In the genomic region with DNA sequence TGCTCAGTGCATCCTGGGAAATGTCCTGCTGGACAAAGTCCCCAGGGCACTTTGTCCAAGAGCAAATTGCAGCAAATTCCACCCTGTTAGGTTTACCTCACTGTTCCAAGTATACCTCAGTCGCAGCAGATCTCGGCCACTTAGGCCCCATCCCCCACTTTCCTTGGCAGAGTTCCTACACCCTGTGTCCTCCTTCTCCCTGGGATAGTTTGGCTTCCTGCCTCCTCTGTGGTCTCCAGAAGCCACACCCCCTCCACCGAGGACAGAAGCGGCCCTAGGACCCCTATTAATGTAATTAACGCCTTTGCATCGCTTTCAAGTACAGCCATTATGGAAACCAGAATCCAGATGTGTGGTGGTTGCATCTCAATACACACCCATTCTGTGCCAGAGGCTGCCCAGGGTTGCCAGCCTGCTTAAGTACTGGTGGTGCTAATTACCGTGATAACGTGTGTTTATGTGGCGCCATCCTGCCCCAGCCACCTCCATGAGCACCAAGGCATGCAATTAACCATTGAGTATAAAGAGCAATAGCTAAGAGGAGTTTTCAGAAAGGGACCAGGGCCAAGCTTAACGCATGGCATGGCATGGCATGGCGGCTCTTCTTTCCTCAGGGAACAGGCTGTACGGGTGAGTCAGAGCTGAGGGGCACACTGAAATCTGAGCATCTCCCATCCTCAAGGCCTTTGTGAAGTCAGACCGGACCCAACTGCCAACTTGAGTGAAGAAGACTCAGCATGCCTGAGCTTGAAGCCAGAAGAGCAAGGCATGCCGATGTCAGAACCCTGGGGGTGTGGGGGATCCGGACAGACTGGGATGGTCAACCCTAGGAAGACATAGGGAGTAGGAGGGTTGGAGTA, we compare ENCODE assay signal across 10 mouse cellular contexts.
A peak's percentile ranks its signal among the peaks of the same experiment; 100 is the strongest.
DNase-seq lines count a peak whose midpoint lies in the region; ATAC-seq lines count a peak whose summit lies in the region.
"Had no signal": no experiment of that assay in that cellular context is flagged by ENCODE, and none has a peak within 500 bp of the region (broad histone marks: within the 10 kb centered on the region; RNA-seq: fewer than 3 reads in every experiment).

No protein-coding gene starts in this region.

- H3K9ac ChIP-seq in intestine, embryonic 15.5 days, result no peak overlapping the region
- H3K9ac ChIP-seq: liver, embryonic 12.5 days had no signal

- no peaks in the 10 kb centered on the region for H3K36me3 ChIP-seq in intestine, embryonic 15.5 days
- H3K36me3 ChIP-seq: liver, embryonic 12.5 days had no signal

- WGBS in intestine, embryonic 15.5 days, result 64% methylated on average over 15 of the region's 15 CpGs

- no peaks in the 10 kb centered on the region for H3K9me3 ChIP-seq in intestine, embryonic 15.5 days
- H3K9me3 ChIP-seq: liver, embryonic 12.5 days had no signal

- DNase-seq in adrenal gland, adult (ENCODE audit: inconsistent age in 2 of 2, low spot score in 1 of 2), result peak; percentile 59 to 88
- no peak for DNase-seq in adrenal gland, postnatal 4 days (ENCODE audit: low spot score in 2 of 2)
- peak; percentile 59 for DNase-seq in left cerebral cortex, postnatal 4 days
- DNase-seq in left cerebral cortex, postnatal 36 days (ENCODE audit: low spot score in 2 of 2), result no peak
- DNase-seq in lung, postnatal 36 days, result peak; percentile 27
- DNase-seq in urinary bladder, adult 2 months (ENCODE audit: low spot score), result no peak
- no peak for DNase-seq in layer of hippocampus, adult 9-11 months
- DNase-seq: right cerebral cortex, postnatal 14 days had no signal

- 0 out of 2 replicates have a peak, but pooled peaks have one; percentile 23 for ATAC-seq in intestine, embryonic 15.5 days
- ATAC-seq: liver, embryonic 12.5 days had no signal

- no peaks in the 10 kb centered on the region for H3K27me3 ChIP-seq in intestine, embryonic 15.5 days (replicated peaks)
- H3K27me3 ChIP-seq: liver, embryonic 12.5 days had no signal

- H3K4me2 ChIP-seq in intestine, embryonic 15.5 days (replicated peaks), result no peak overlapping the region
- H3K4me2 ChIP-seq: liver, embryonic 12.5 days had no signal

- intact Hi-C loops in left cerebral cortex, postnatal 4 days (cut with DNase I), result no loop called here
- intact Hi-C loops in left cerebral cortex, postnatal 36 days (cut with DNase I), result no loop called here

- no peak overlapping the region for H3K4me3 ChIP-seq in intestine, embryonic 15.5 days (replicated peaks)
- H3K4me3 ChIP-seq: liver, embryonic 12.5 days had no signal

- peak overlapping the region; percentile 52 for H3K27ac ChIP-seq in intestine, embryonic 15.5 days
- H3K27ac ChIP-seq: liver, embryonic 12.5 days had no signal

- H3K4me1 ChIP-seq in intestine, embryonic 15.5 days (replicated peaks), result peaks cover 22% of the 10 kb centered on the region

Comparison
In these comparisons a context has a peak if more than half of its experiments do, and no peak if none do; other contexts are left out.
1. DNase-seq: peak in adrenal gland, adult (2 of 2), left cerebral cortex, postnatal 4 days (single experiment) and lung, postnatal 36 days (single experiment); none in adrenal gland, postnatal 4 days (0 of 2), left cerebral cortex, postnatal 36 days (0 of 2), urinary bladder, adult 2 months (single experiment) and layer of hippocampus, adult 9-11 months (single experiment).